Mouse (Mus musculus) hindlimb bud, embryonic 11.5 days (tissue): Measurements from ENCODE around the gene Bckdha.

Source experiments
- DNase-seq: peaks from one replicate; pipeline ENCODE4 v3.0.0-alpha.2; 2012; ENCODE audit warnings: low read depth, low spot score; ENCODE audit errors: extremely low spot score

Gene Bckdha

DNA sequence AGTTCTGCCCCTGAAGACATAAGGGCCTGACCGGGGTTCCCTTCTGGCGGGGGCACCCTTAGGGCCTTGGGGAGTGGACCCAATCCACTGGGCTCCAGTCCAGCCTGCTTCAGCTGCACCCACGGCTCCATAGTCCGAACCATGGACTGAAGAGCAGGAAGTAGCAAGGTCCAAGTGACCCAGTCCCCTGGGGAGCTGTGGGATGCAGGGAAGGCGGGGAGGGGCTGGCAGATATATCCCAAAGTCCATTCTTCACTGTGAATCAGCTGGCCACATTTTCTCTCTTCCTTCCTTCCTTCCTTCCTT lies 43.1 kb downstream of the Bckdha start, which contains the start of gene Erich4:
Gene Erich4 (minus strand): TSS at position 187 of the 306 bp plus-strand sequence.
- DNase-seq, result no peak

- DNase-seq, result no peak
Measured at GRCm38 (mm10) chr7:25614831-25615705, 43.7 kb downstream of the Bckdha start.

- no peak for DNase-seq
Measured at GRCm38 (mm10) chr7:25614086-25614485, 44.7 kb downstream of the Bckdha start.

DNA sequence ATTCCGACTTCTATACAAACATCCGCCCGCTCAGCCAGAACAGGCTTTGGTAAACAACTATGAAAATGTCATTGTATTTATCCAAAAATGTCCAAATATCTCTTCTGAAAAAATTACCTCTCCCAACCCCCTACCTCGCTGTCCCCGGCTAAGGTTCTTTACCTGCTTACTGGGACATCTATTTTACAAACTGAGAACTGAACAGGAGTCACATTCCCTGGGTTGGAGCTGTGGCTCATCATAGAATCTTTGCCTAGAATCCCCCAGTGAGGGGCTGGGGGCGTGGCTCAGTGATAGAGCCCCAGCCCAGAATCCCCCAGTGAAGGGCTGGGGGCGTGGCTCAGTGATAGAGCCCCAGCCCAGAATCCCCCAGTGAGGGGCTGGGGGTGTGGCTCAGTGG lies 47.3 kb downstream of the Bckdha start:
- no peak for DNase-seq

DNA sequence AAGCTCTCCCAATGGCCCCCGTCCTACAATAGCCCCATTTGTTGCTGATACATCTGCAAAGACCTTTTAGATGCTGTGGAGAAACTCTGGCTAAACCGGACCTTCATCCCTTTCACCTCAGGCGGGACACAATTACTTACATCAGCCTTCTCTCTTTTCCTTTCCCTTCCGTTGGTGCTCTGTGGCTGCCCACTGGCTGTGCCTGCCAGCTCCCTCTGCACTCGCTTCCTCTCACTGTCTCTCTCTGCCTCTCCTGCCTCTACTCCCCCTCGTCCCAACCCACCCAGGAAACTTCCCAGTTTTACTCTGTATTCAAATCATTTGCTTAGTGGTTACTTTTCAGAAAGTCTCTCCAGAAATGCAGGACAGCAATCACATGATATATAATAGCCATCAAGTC lies 48.7 kb downstream of the Bckdha start:
- DNase-seq, result no peak

DNA sequence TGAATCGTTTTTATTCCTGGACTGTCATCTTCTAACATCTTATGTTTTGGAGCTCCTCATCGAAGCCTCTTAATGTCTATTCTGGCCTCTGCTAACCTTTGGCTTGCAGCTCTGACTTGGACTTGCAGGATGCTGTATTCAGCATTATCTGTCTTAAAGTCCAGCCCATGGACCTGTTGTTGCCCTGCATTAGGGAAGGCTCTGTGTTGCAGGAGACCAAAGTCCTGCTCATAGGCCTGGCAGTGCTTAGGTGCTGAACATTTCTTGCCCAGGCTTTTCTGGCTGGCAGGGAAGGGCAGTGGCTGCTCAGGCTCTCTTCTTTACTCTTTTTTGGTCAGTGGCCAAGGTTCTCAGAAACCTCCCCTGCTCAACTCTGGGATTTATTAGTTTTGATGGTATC lies 51.6 kb downstream of the Bckdha start:
- DNase-seq, result no peak

- no peak for DNase-seq
Measured at GRCm38 (mm10) chr7:25606625-25607063, 52.1 kb downstream of the Bckdha start.

DNA sequence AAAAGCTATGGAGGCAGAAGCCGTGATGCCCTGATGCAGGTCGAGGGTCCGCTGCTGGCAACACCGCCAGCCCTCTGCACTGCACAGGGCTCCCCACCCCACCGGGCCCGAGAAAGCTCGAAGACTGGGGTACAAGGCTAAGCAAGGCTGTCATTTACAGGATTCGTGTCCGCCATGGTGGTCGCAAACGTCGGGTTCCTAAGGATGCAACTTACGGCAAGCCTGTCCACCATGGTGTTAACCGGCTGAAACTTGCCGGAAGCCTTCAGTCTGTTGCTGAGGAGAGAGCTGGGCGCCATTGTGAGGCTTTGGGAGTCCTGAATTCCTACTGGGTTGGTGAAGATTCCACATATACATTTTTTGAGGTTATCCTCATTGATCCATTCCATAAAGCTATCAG lies 57.4 kb downstream of the Bckdha start:
- no peak for DNase-seq

- DNase-seq, result no peak
Measured at GRCm38 (mm10) chr7:25600666-25601065, 58.1 kb downstream of the Bckdha start.

GRCm38 (mm10) chr7:25599663-25600062 lies 59.1 kb downstream of the Bckdha start:
- peak; percentile 73 for DNase-seq

GRCm38 (mm10) chr7:25593859-25594258 lies 64.9 kb downstream of the Bckdha start:
- no peak for DNase-seq

DNA sequence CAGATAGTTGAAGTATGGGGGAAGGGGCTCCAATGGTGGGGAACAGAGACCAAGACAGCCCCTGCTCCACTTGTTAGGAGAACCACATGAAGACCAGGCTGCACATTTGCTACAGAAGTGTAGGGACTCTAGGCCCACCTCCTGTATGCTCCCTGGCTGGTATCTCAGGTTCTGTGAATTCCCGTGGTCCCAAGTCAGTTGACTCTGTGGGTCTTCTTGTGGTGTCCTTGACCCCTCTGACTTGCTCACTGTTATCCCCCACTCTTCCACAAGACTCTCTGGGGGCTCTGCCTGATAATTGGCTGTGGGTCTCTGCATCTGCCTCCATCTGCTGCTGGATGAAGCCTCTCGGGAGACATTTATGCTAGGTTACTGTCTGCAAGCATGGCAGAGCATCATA lies 67.6 kb downstream of the Bckdha start:
- no peak for DNase-seq

GRCm38 (mm10) chr7:25585351-25586204 lies 73.2 kb downstream of the Bckdha start:
- DNase-seq, result no peak

DNA sequence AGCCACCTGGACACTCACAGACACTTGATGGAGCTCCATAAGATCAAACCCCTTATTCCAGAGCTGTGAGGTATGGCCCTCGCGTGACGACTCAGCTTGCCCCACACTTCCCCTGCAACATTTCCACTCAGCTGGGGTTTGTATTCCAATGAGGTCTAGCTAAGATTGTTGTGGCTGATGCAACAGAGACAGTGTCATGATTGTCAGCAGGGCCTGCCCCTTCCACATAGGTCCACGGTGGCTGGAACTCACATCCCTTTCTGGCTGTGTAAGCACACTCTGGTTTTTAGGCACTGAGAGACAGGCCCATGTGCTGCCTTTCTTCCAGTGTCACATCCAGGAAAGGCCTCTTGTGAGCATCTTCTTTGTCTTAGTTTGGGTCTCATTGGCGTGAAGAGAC lies 74.1 kb downstream of the Bckdha start:
- DNase-seq, result no peak

DNA sequence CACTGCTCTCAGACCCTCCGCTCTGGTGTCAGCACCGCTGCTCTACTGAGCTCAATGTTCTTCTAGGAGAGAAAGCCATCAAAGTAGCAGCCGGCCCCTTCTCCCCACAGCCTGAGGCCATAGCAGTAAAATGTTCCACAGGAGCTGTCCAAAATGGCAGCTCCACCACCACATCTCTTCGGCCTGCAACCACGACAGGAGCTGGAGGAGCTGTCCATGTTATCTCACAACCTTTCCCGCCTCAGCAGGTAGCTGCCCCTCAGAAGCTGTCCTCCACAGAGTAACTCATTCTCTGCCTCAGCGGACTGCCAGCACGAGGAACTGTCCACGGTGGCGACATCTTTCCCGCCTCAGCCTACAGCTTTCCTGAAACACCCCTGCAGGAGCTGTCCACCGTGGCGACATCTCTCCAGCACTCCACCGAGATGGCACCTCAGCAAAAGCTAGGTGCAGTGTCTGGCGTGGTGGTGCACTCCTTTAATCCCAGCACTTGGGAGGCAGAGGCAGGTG lies 76.4 kb downstream of the Bckdha start:
- DNase-seq, result no peak
